Mouse (Mus musculus): ENCODE data around the gene Hhex.
A peak's percentile ranks its signal among the peaks of the same experiment; 100 is the strongest.

Gene Hhex

GRCm38 (mm10) chr19:37434263-37434951 is at the start of gene Hhex:
Gene Hhex, plus strand, starts transcription at chr19:37434810.
- peak; percentile 77 to 92 for DNase-seq

GRCm38 (mm10) chr19:37386126-37386525 is 48.5 kb upstream of the Hhex start:
- DNase-seq: no peak

GRCm38 (mm10) chr19:37391869-37392268 is 42.7 kb upstream of the Hhex start:
- DNase-seq: no peak

GRCm38 (mm10) chr19:37396279-37396678 is 38.3 kb upstream of the Hhex start:
- no peak for DNase-seq

GRCm38 (mm10) chr19:37400936-37401335 is 33.7 kb upstream of the Hhex start:
- DNase-seq: no peak

- DNase-seq: peak in 1 of 2 experiments; percentile 59
These were observed 16.3 kb upstream of the Hhex start for GRCm38 (mm10) chr19:37418294-37418693.

GRCm38 (mm10) chr19:37419613-37420012 is 15.0 kb upstream of the Hhex start:
- DNase-seq: peak; percentile 58 to 81

GRCm38 (mm10) chr19:37428589-37428988 is 6.0 kb upstream of the Hhex start:
- no peak for DNase-seq

- DNase-seq: no peak
These were observed 3.4 kb upstream of the Hhex start for GRCm38 (mm10) chr19:37431139-37431756.

GRCm38 (mm10) chr19:37432868-37433570 is 1.6 kb upstream of the Hhex start:
- DNase-seq: no peak

- DNase-seq: peak; percentile 21 to 60
These were observed 731 bp upstream of the Hhex start for GRCm38 (mm10) chr19:37433895-37434262.

GRCm38 (mm10) chr19:37435041-37435852 is 637 bp downstream of the Hhex start:
- peak; percentile 56 to 79 for DNase-seq

GRCm38 (mm10) chr19:37435853-37436174 is 1.2 kb downstream of the Hhex start:
- peak in 1 of 2 experiments; percentile 35 for DNase-seq

GRCm38 (mm10) chr19:37436514-37437288 is 2.1 kb downstream of the Hhex start:
- DNase-seq: peak; percentile 18 to 60

GRCm38 (mm10) chr19:37437289-37437606 is 2.6 kb downstream of the Hhex start:
- DNase-seq: no peak

GRCm38 (mm10) chr19:37440181-37440580 is 5.6 kb downstream of the Hhex start:
- DNase-seq: no peak

GRCm38 (mm10) chr19:37440708-37441475 is 6.3 kb downstream of the Hhex start:
- DNase-seq: no peak

GRCm38 (mm10) chr19:37442524-37443286 is 8.1 kb downstream of the Hhex start:
- DNase-seq: no peak

- no peak for DNase-seq
These were observed 9.1 kb downstream of the Hhex start for GRCm38 (mm10) chr19:37443631-37444140.

- DNase-seq: no peak
These were observed 13.6 kb downstream of the Hhex start for GRCm38 (mm10) chr19:37448212-37448611.

GRCm38 (mm10) chr19:37449246-37449645 is 14.6 kb downstream of the Hhex start:
- DNase-seq: no peak

Measured in kidney, postnatal 25 days (tissue).